Mouse (Mus musculus): Measurements from ENCODE around the gene Tgfbr3l. TPM values are rescaled to one million over a fixed set of nuclear protein-coding genes. Genes with fewer than 3 reads are reported as not detected.

The Tgfbr3l gene
- total RNA-seq, 2 experiments from 2014 or later: 42.4 to 49.1 TPM

GRCm38 (mm10) chr8:4259805-4260170, 11.8 kb downstream of the Tgfbr3l start:
- DNase-seq (ENCODE audit: low spot score in 2 of 2): no peak

- no peak for DNase-seq (ENCODE audit: low spot score in 2 of 2)
Observed at GRCm38 (mm10) chr8:4263105-4263791, 15.2 kb downstream of the Tgfbr3l start.

GRCm38 (mm10) chr8:4265160-4265914, 17.3 kb downstream of the Tgfbr3l start:
- DNase-seq (ENCODE audit: low spot score in 2 of 2): no peak

GRCm38 (mm10) chr8:4267627-4268026, 19.6 kb downstream of the Tgfbr3l start:
- DNase-seq (ENCODE audit: low spot score in 2 of 2): no peak

GRCm38 (mm10) chr8:4269609-4270008, 21.6 kb downstream of the Tgfbr3l start:
- DNase-seq (ENCODE audit: low spot score in 2 of 2): no peak

GRCm38 (mm10) chr8:4275275-4276110, 27.5 kb downstream of the Tgfbr3l start, which contains the start of gene Timm44:
Timm44 (minus strand) TSS chr8:4275913.
- DNase-seq (ENCODE audit: low spot score in 2 of 2): peak; percentile 81 to 90

GRCm38 (mm10) chr8:4276111-4276465, 28.1 kb downstream of the Tgfbr3l start:
- no peak for DNase-seq (ENCODE audit: low spot score in 2 of 2)

GRCm38 (mm10) chr8:4292738-4293137, 44.7 kb downstream of the Tgfbr3l start:
- no peak for DNase-seq (ENCODE audit: low spot score in 2 of 2)

- no peak for DNase-seq (ENCODE audit: low spot score in 2 of 2)
Observed at GRCm38 (mm10) chr8:4297822-4298221, 49.8 kb downstream of the Tgfbr3l start.

Other genes with a start within 250 kb of the Tgfbr3l start
- 1 to 10 TPM; 1.0 to 2.1 TPM for gene Cd209f, start 142.4 kb upstream of the Tgfbr3l start, total RNA-seq (2021)
- gene Cd209g, start 114.1 kb upstream of the Tgfbr3l start, total RNA-seq (2021): under 1 TPM in 1 of 2 experiments, not detected in 1; 0.54 TPM
- gene Evi5l, start 81.6 kb upstream of the Tgfbr3l start, total RNA-seq (2021): 10 to 100 TPM; 46.2 to 47.0 TPM
- gene Prr36, start 30.8 kb upstream of the Tgfbr3l start, total RNA-seq (2021): 10 to 100 TPM in 1 of 2 experiments, 1 to 10 TPM in 1; 9.6 to 10.6 TPM
- 10 to 100 TPM; 13.6 to 15.2 TPM for gene Lrrc8e, start 21.4 kb upstream of the Tgfbr3l start, total RNA-seq (2021)
- 100 to 1,000 TPM; 121 to 129 TPM for gene Map2k7, start 9.5 kb upstream of the Tgfbr3l start, total RNA-seq (2021)
- gene Gm49320, start 9.3 kb upstream of the Tgfbr3l start, total RNA-seq (2021): 1 to 10 TPM; 4.4 to 6.0 TPM
- gene Snapc2, start 4.9 kb downstream of the Tgfbr3l start, total RNA-seq (2021): 10 to 100 TPM; 35.5 to 37.3 TPM
- gene Ctxn1, start 11.1 kb downstream of the Tgfbr3l start, total RNA-seq (2021): 10 to 100 TPM; 25.9 to 42.7 TPM
- 100 to 1,000 TPM; 128 to 140 TPM for gene Timm44, start 27.7 kb downstream of the Tgfbr3l start, total RNA-seq (2021)
- gene Ccl25, start 77.0 kb downstream of the Tgfbr3l start, total RNA-seq (2021): 10 to 100 TPM; 22.7 to 26.9 TPM
- gene Elavl1, start 77.2 kb downstream of the Tgfbr3l start, total RNA-seq (2021): 10 to 100 TPM; 86.6 to 95.6 TPM
- gene Cers4, start 244.8 kb downstream of the Tgfbr3l start, total RNA-seq (2021): 10 to 100 TPM; 22.6 to 25.7 TPM